Mouse (Mus musculus): ENCODE results near the gene Cdh1. TPM values are rescaled to one million over a fixed set of nuclear protein-coding genes. Genes with fewer than 3 reads are reported as not detected.

Gene Cdh1
- total RNA-seq, 1 experiment, result 254 TPM

DNA sequence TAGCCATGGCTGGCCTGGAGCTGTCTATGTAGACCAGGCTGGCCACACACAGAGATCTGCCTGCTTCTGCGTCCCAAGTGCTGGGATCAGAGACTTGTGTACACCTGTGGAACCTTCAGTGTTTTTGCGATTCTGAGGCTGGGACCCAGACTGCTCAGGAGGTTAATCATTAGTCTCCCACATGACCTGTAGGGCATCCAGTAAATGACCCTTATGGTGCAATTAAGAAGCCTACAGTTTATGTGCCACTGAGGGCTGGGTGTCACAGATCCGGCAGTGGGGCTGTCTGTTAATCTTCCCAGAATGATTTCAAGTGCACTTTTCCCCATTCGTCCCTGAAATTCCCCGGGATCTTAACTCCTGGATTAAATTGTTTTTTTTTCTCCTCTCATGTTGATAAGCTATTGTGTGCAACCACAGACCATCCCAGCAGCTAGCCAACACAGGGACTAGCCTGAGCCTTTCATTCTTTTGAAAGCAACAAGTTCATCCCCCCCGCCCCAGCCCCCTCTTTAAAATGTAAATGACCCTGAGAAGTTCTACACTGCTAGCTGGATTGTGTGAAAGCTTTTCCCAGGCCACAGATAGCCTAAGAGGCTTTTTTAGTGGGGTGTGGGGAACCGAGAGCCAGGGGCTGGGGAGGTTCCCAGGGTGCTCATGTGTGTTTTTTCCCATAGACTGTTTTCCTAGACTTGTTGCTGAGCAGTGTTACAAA, 3.7 kb upstream of the Cdh1 start:
- in situ Hi-C loops (cut with MboI; ENCODE audit: low sequenced_read_pairs in 2 of 2, unreplicated experiment in 2 of 2), result no loop called here
- H3K36me3 ChIP-seq (ENCODE audit: control insufficient read depth, insufficient read depth, low read length, poor library complexity, severe bottlenecking), result no peaks in the 10 kb centered on the region; the same call in 1 of the 2 replicates
- H3K4me1 ChIP-seq (ENCODE audit: control insufficient read depth in 2 of 2, insufficient read depth in 2 of 2, low read length in 2 of 2, poor library complexity in 1 of 2), result peaks cover 0 to 14% of the 10 kb centered on the region in 2 experiments
- DNase-seq (ENCODE audit: low read depth, low spot score), result no peak
- TF ChIP-seq MAFK (IDR thresholded peaks at IDR 0.05; ENCODE audit: insufficient read depth, low read depth, low read length), result no peak
- 0 out of 2 replicates have a peak, but pooled peaks have one; percentile 30 for TF ChIP-seq ZNF384 (IDR thresholded peaks at IDR 0.05; ENCODE audit: low read depth, low read length)
- no peak overlapping the region for H3K27ac ChIP-seq (ENCODE audit: insufficient read depth, low read depth, low read length, poor library complexity, severe bottlenecking)
- no peak overlapping the region for H3K4me3 ChIP-seq (ENCODE audit: insufficient read depth in 1 of 2, low read depth in 1 of 2, low read length in 2 of 2, poor library complexity in 1 of 2, severe bottlenecking in 1 of 2)
- no peak overlapping the region for H3K9ac ChIP-seq (ENCODE audit: insufficient read depth, low read depth, low read length, poor library complexity, severe bottlenecking)
- no peaks in the 10 kb centered on the region for H3K9me3 ChIP-seq (ENCODE audit: control insufficient read depth, insufficient read depth, low read depth, low read length)

DNA sequence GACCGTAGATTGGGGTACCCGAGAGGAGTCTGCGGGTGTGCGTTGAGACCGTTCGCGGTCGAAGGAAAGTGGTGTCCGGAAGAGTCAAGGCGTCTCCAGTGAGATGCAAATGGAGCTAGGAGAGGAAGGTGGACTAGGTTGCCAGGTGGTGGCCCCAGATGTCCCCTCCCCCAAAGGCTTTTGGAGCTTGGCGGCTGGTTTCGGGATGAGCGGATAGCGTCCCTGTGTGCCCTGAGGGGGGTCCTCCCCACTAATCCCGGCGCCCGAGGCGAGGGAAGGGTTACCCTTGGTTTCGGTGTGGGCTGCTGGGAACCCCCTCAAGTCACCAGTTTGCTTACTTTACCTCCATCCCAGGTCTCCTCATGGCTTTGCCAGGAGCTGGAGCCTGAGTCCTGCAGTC, 782 bp downstream of the Cdh1 start:
- TF ChIP-seq ZC3H11A (IDR thresholded peaks at IDR 0.05; ENCODE audit: borderline replicate concordance, low read depth, low read length), result no peak
- TF ChIP-seq HCFC1 (IDR thresholded peaks at IDR 0.05; ENCODE audit: borderline replicate concordance, insufficient read depth, low read length), result no peak
- no peak for TF ChIP-seq ZNF384 (IDR thresholded peaks at IDR 0.05; ENCODE audit: low read depth, low read length)
- no peak for TF ChIP-seq MAFK (IDR thresholded peaks at IDR 0.05; ENCODE audit: insufficient read depth, low read depth, low read length)
- no peak for TF ChIP-seq CHD2 (IDR thresholded peaks at IDR 0.05; ENCODE audit: low read depth, low read length)
- DNase-seq (ENCODE audit: low read depth, low spot score), result no peak
- H3K4me1 ChIP-seq (ENCODE audit: control insufficient read depth in 2 of 2, insufficient read depth in 2 of 2, low read length in 2 of 2, poor library complexity in 1 of 2), result peaks cover 17 to 29% of the 10 kb centered on the region in 2 experiments
- in situ Hi-C loops (cut with MboI; ENCODE audit: low sequenced_read_pairs in 2 of 2, unreplicated experiment in 2 of 2), result no loop called here
- H3K9ac ChIP-seq (ENCODE audit: insufficient read depth, low read depth, low read length, poor library complexity, severe bottlenecking), result peak overlapping the region; percentile 80
- H3K9me3 ChIP-seq (ENCODE audit: control insufficient read depth, insufficient read depth, low read depth, low read length), result no peaks in the 10 kb centered on the region
- peaks cover 16% of the 10 kb centered on the region; the same call in 1 of the 2 replicates for H3K36me3 ChIP-seq (ENCODE audit: control insufficient read depth, insufficient read depth, low read length, poor library complexity, severe bottlenecking)
- peak overlapping the region; percentile 86 for H3K27ac ChIP-seq (ENCODE audit: insufficient read depth, low read depth, low read length, poor library complexity, severe bottlenecking)
- H3K4me3 ChIP-seq (ENCODE audit: insufficient read depth in 1 of 2, low read depth in 1 of 2, low read length in 2 of 2, poor library complexity in 1 of 2, severe bottlenecking in 1 of 2), result peak overlapping the region; percentile 78 to 81

DNA sequence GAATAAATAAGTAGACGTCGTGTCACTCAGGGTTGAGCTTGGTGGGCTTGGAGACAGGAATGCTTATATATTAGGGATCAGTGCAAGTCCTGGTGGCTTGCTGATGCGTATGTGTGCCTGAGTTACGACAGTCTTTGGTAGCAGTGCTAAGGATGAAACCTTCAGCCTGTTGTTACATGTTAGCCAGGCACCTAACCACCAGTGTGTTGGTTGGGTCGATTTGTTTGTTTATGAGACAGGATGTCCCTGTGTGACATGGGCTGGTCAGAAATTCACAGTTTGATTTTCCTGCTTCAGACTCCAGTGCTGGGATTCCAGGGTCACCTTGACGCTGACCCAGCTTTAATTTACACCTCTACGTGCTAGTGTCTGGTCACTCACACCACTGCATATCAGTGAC, 2.5 kb downstream of the Cdh1 start:
- no peaks in the 10 kb centered on the region for H3K9me3 ChIP-seq (ENCODE audit: control insufficient read depth, insufficient read depth, low read depth, low read length)
- H3K9ac ChIP-seq (ENCODE audit: insufficient read depth, low read depth, low read length, poor library complexity, severe bottlenecking), result no peak overlapping the region
- peaks cover 25% of the 10 kb centered on the region in 2 experiments for H3K4me1 ChIP-seq (ENCODE audit: control insufficient read depth in 2 of 2, insufficient read depth in 2 of 2, low read length in 2 of 2, poor library complexity in 1 of 2)
- DNase-seq (ENCODE audit: low read depth, low spot score), result no peak
- 0 out of 2 replicates have a peak overlapping the region, but pooled peaks have one; percentile 5 for H3K27ac ChIP-seq (ENCODE audit: insufficient read depth, low read depth, low read length, poor library complexity, severe bottlenecking)
- H3K4me3 ChIP-seq (ENCODE audit: insufficient read depth in 1 of 2, low read depth in 1 of 2, low read length in 2 of 2, poor library complexity in 1 of 2, severe bottlenecking in 1 of 2), result peak overlapping the region; percentile 20 to 21; a peak in 3 of 4 replicates
- in situ Hi-C loops (cut with MboI; ENCODE audit: low sequenced_read_pairs in 2 of 2, unreplicated experiment in 2 of 2), result no loop called here
- TF ChIP-seq ZC3H11A (IDR thresholded peaks at IDR 0.05; ENCODE audit: borderline replicate concordance, low read depth, low read length), result no peak
- no peak for TF ChIP-seq CHD2 (IDR thresholded peaks at IDR 0.05; ENCODE audit: low read depth, low read length)
- no peak for TF ChIP-seq MAFK (IDR thresholded peaks at IDR 0.05; ENCODE audit: insufficient read depth, low read depth, low read length)
- no peak for TF ChIP-seq HCFC1 (IDR thresholded peaks at IDR 0.05; ENCODE audit: borderline replicate concordance, insufficient read depth, low read length)
- TF ChIP-seq ZNF384 (IDR thresholded peaks at IDR 0.05; ENCODE audit: low read depth, low read length), result no peak
- peaks cover 16% of the 10 kb centered on the region; the same call in 1 of the 2 replicates for H3K36me3 ChIP-seq (ENCODE audit: control insufficient read depth, insufficient read depth, low read length, poor library complexity, severe bottlenecking)

DNA sequence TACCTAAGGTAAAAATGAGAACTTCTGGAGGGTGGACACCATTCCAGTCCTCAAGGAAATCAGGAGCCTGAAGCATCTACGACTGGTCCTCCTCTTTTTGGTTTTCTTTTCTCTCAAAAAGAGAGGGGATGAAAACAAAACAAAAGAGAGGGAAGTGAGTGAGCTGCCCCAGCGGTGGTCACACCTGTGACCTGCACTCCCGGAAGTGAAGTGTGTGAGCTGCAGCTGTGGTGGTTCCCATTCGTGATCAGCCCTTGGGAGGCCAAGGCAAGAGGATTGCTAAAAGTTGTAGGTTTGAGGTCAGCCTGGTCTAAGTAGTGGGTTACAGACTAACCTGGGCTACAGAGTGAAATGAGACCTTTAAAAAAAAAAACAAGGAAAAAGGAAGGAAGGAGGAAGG, 3.0 kb downstream of the Cdh1 start:
- Histone ChIP-seq H3K36me3 (ENCODE audit: control insufficient read depth, insufficient read depth, low read length, poor library complexity, severe bottlenecking) (peaks cover 16% of the 10 kb centered on the region; the same call in 1 of the 2 replicates), H3K9ac (ENCODE audit: insufficient read depth, low read depth, low read length, poor library complexity, severe bottlenecking) (no peak overlapping the region), H3K4me1 (ENCODE audit: control insufficient read depth in 2 of 2, insufficient read depth in 2 of 2, low read length in 2 of 2, poor library complexity in 1 of 2) (peaks cover 25% of the 10 kb centered on the region in 2 experiments), H3K9me3 (ENCODE audit: control insufficient read depth, insufficient read depth, low read depth, low read length) (no peaks in the 10 kb centered on the region), H3K27ac (ENCODE audit: insufficient read depth, low read depth, low read length, poor library complexity, severe bottlenecking) (no peak overlapping the region; the same call in 1 of the 2 replicates), H3K4me3 (ENCODE audit: insufficient read depth in 1 of 2, low read depth in 1 of 2, low read length in 2 of 2, poor library complexity in 1 of 2, severe bottlenecking in 1 of 2) (peak overlapping the region; percentile 21 to 38; a peak in 3 of 4 replicates)
- in situ Hi-C loops (cut with MboI; ENCODE audit: low sequenced_read_pairs in 2 of 2, unreplicated experiment in 2 of 2), result no loop called here
- TF ChIP-seq MAFK (IDR thresholded peaks at IDR 0.05; ENCODE audit: insufficient read depth, low read depth, low read length), result no peak
- TF ChIP-seq CHD2 (IDR thresholded peaks at IDR 0.05; ENCODE audit: low read depth, low read length), result no peak
- TF ChIP-seq ZNF384 (IDR thresholded peaks at IDR 0.05; ENCODE audit: low read depth, low read length), result no peak
- DNase-seq (ENCODE audit: low read depth, low spot score), result no peak
